Mouse (Mus musculus) heart, embryonic 15.5 days (tissue): ENCODE measurements around the gene Cfap221. TPM values are rescaled to one million over a fixed set of nuclear protein-coding genes. Genes with fewer than 3 reads are reported as not detected.

Experiments used
- polyA plus RNA-seq: library from polyadenylated mRNA; unstranded; fragments of >200 nt; fragmentation: Nextera tagmentation; extraction: Ambion mirVana; gene quantifications from 2 replicates; pipeline ENCODE4 v1.2.1, GENCODE M21; 2015

The Cfap221 gene
- polyA plus RNA-seq, 1 experiment from 2014 or later, result 0.08 TPM

Other genes starting within 250 kb of the Cfap221 start
- 4.2 and 5.6 TPM in 2 replicates for gene Ptpn4, start 159.6 kb downstream of the Cfap221 start, polyA plus RNA-seq
- 6.4 and 6.8 TPM in 2 replicates for gene Tmem177, start 84.0 kb downstream of the Cfap221 start, polyA plus RNA-seq
- gene Sctr, start 9.7 kb upstream of the Cfap221 start, polyA plus RNA-seq, result 0.27 TPM in 1 of 2 replicates, not detected in the other
- gene Tmem37, start 76.8 kb upstream of the Cfap221 start, polyA plus RNA-seq, result 7.3 and 10.7 TPM in 2 replicates
- 623 and 771 TPM in 2 replicates for gene Dbi, start 123.8 kb upstream of the Cfap221 start, polyA plus RNA-seq
- 8.2 and 13.6 TPM in 2 replicates for gene 3110009E18Rik, start 124.0 kb upstream of the Cfap221 start, polyA plus RNA-seq